Mouse (Mus musculus): ENCODE results near the gene Sfrp2. TPM values are rescaled to one million over a fixed set of nuclear protein-coding genes. Genes with fewer than 3 reads are reported as not detected.

The Sfrp2 gene
- polyA plus RNA-seq, 1 experiment = 0.67 TPM

DNA sequence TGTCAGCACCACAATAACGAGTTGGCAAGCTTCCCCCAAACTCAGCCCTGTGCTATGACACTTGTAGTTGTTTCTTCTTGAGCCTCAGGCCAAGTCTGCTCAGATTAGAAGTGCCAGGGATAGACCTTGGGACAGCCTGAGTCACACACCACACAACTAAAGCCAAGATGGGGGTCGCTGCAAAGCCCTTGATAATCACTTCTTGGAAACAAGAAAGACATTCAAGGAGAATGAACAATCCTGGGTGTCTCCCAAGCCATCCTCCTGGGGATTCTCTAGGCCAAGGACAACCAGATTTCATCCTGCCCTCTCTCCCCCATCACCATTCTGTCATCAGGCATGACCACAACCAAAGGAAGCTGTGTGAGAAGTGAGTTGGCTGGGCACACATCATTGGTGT is 25.9 kb upstream of the Sfrp2 start:
- no peaks in the 10 kb centered on the region for H3K36me3 ChIP-seq (ENCODE audit: control insufficient read depth, insufficient read depth, low read length)
- H3K27me3 ChIP-seq (ENCODE audit: control insufficient read depth, insufficient read depth, low read length) = no peaks in the 10 kb centered on the region
- no peak for TF ChIP-seq POLR2A (IDR thresholded peaks at IDR 0.05; ENCODE audit: control insufficient read depth, low read depth, low read length)
- TF ChIP-seq CTCF (IDR thresholded peaks at IDR 0.05; ENCODE audit: control insufficient read depth, insufficient read depth, insufficient replicate concordance, low read depth, low read length) = no peak

DNA sequence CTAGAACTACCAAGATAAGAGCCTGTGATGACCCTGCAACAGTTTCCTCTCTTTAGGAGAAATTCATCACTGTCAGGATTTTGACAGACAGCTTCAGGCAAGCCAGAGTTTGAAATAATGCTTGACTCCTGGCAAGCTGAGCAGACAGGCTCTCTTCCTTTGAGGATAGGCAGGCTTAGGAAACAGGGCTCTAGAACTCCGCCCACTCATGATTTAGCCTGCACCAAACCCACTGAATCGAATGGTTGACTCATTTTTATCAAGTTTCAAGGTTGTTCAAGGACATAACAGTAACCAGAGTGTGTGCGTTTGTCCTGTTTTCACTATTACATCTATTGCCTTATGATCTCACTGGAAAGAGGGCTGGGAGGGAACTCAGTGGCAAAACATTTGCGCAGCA is 18.8 kb upstream of the Sfrp2 start:
- no peak overlapping the region for H3K4me3 ChIP-seq (ENCODE audit: control insufficient read depth, low read depth, low read length)
- no peaks in the 10 kb centered on the region for H3K4me1 ChIP-seq (ENCODE audit: control insufficient read depth, insufficient read depth, low read length)
- H3K36me3 ChIP-seq (ENCODE audit: control insufficient read depth, insufficient read depth, low read length) = no peaks in the 10 kb centered on the region
- H3K27me3 ChIP-seq (ENCODE audit: control insufficient read depth, insufficient read depth, low read length) = no peaks in the 10 kb centered on the region
- no peak overlapping the region for H3K27ac ChIP-seq (ENCODE audit: control insufficient read depth, insufficient read depth, low read depth, low read length)
- TF ChIP-seq CTCF (IDR thresholded peaks at IDR 0.05; ENCODE audit: control insufficient read depth, insufficient read depth, insufficient replicate concordance, low read depth, low read length) = no peak
- TF ChIP-seq POLR2A (IDR thresholded peaks at IDR 0.05; ENCODE audit: control insufficient read depth, low read depth, low read length) = no peak

More for the DNA sequence above, 25.9 kb upstream of the Sfrp2 start:
- H3K27ac ChIP-seq (ENCODE audit: control insufficient read depth, insufficient read depth, low read depth, low read length) = no peak overlapping the region
- no peaks in the 10 kb centered on the region for H3K4me1 ChIP-seq (ENCODE audit: control insufficient read depth, insufficient read depth, low read length)
- H3K4me3 ChIP-seq (ENCODE audit: control insufficient read depth, low read depth, low read length) = no peak overlapping the region

DNA sequence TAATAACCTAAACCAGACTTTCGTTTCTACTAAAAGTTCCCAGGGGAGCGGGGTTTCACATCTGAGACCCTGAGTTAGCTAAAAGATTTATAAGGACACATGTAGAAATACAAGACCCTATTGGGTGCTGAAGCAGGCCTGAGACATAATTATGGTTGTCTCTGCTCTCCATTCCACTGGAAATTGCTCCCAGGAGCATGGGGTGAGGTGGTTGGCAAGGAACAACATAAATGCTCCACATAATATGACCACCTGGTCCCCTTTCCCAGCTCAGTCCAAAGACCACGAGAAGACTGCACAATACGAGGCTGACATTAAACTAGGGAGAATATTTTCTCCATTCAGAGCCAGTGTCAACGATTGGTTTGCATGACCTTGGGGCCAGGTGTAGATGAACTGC is 18.2 kb upstream of the Sfrp2 start:
- no peaks in the 10 kb centered on the region for H3K36me3 ChIP-seq (ENCODE audit: control insufficient read depth, insufficient read depth, low read length)
- H3K4me1 ChIP-seq (ENCODE audit: control insufficient read depth, insufficient read depth, low read length) = no peaks in the 10 kb centered on the region
- no peak for TF ChIP-seq POLR2A (IDR thresholded peaks at IDR 0.05; ENCODE audit: control insufficient read depth, low read depth, low read length)
- no peak for TF ChIP-seq CTCF (IDR thresholded peaks at IDR 0.05; ENCODE audit: control insufficient read depth, insufficient read depth, insufficient replicate concordance, low read depth, low read length)
- no peaks in the 10 kb centered on the region for H3K27me3 ChIP-seq (ENCODE audit: control insufficient read depth, insufficient read depth, low read length)
- no peak overlapping the region for H3K27ac ChIP-seq (ENCODE audit: control insufficient read depth, insufficient read depth, low read depth, low read length)
- no peak overlapping the region for H3K4me3 ChIP-seq (ENCODE audit: control insufficient read depth, low read depth, low read length)

DNA sequence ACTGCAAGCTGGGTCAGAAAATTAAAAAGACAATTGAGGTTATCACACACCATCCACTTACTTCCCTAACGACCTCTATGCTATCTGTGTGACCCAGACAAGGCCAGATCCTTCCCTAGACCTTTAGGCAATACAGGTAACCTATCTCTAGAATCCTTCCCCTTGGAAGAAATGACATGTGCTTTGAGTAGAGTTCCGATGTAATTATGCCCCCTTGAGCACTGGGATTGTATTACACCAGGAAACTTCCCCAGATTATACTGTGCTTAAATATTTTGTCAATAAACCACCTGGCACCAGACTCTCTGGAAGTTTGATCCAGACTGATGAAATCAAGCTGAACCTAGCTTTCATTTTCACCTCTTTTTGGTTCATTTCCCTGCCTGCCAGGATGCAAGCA is 14.5 kb upstream of the Sfrp2 start:
- Histone ChIP-seq H3K4me1 (ENCODE audit: control insufficient read depth, insufficient read depth, low read length) (no peaks in the 10 kb centered on the region), H3K4me3 (ENCODE audit: control insufficient read depth, low read depth, low read length) (no peak overlapping the region), H3K36me3 (ENCODE audit: control insufficient read depth, insufficient read depth, low read length) (no peaks in the 10 kb centered on the region), H3K27ac (ENCODE audit: control insufficient read depth, insufficient read depth, low read depth, low read length) (no peak overlapping the region), H3K27me3 (ENCODE audit: control insufficient read depth, insufficient read depth, low read length) (no peaks in the 10 kb centered on the region)
- TF ChIP-seq CTCF (IDR thresholded peaks at IDR 0.05; ENCODE audit: control insufficient read depth, insufficient read depth, insufficient replicate concordance, low read depth, low read length) (no peak), POLR2A (IDR thresholded peaks at IDR 0.05; ENCODE audit: control insufficient read depth, low read depth, low read length) (no peak)

DNA sequence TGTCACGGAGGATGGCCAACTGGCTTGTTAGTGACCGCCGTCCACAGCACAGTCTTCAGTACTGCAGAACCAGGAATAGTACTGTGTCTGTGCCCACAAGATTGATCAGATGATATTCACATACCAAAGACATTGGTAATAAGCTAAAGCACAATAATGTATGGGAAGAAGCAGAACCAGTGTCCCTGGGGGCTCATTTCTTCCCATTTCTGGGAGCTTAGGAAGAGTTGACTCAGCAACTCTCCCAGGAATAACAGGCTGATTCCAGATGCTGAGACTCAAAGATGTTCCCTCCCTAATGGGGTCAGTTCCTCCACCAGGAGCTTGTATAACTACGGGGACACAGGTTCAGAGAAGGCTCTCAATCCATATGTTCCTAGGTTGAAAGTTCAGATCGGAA is 13.9 kb upstream of the Sfrp2 start:
- Histone ChIP-seq H3K36me3 (ENCODE audit: control insufficient read depth, insufficient read depth, low read length) (no peaks in the 10 kb centered on the region), H3K27me3 (ENCODE audit: control insufficient read depth, insufficient read depth, low read length) (no peaks in the 10 kb centered on the region), H3K4me1 (ENCODE audit: control insufficient read depth, insufficient read depth, low read length) (no peaks in the 10 kb centered on the region), H3K4me3 (ENCODE audit: control insufficient read depth, low read depth, low read length) (no peak overlapping the region), H3K27ac (ENCODE audit: control insufficient read depth, insufficient read depth, low read depth, low read length) (no peak overlapping the region)
- TF ChIP-seq POLR2A (IDR thresholded peaks at IDR 0.05; ENCODE audit: control insufficient read depth, low read depth, low read length) (no peak), CTCF (IDR thresholded peaks at IDR 0.05; ENCODE audit: control insufficient read depth, insufficient read depth, insufficient replicate concordance, low read depth, low read length) (no peak)

DNA sequence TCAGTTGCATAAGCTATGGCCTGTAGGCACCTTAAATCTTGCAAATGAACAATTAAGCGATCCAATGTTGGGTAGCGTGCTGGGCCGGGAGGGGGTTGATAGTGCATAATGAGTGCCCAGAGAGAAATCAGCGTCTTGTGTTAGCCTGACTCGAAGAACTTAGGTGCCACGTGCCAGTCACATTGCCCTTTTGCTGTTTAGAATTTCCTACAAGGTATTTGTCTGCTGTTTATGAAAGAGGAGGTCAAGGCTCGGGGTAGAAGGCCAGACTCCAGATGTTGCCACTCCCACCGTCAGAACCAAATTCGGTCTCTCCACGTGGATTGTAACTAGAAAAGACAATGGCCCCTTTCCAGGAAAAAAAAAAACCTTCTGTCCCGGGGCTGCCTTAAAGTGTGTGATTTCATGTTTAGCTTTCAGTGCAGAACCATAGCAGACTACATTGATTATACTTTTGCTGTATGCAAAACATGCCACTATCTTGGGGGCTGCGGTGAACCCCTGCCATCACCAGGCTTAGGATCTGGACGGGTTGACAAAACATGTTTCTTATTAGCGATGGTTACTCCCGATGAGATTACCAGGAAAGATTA is 11.0 kb upstream of the Sfrp2 start:
- H3K36me3 ChIP-seq (ENCODE audit: control insufficient read depth, insufficient read depth, low read length) = no peaks in the 10 kb centered on the region
- H3K4me1 ChIP-seq (ENCODE audit: control insufficient read depth, insufficient read depth, low read length) = no peaks in the 10 kb centered on the region
- H3K27me3 ChIP-seq (ENCODE audit: control insufficient read depth, insufficient read depth, low read length) = no peaks in the 10 kb centered on the region
- no peak for TF ChIP-seq CTCF (IDR thresholded peaks at IDR 0.05; ENCODE audit: control insufficient read depth, insufficient read depth, insufficient replicate concordance, low read depth, low read length)
- no peak for TF ChIP-seq POLR2A (IDR thresholded peaks at IDR 0.05; ENCODE audit: control insufficient read depth, low read depth, low read length)
- H3K27ac ChIP-seq (ENCODE audit: control insufficient read depth, insufficient read depth, low read depth, low read length) = no peak overlapping the region
- no peak overlapping the region for H3K4me3 ChIP-seq (ENCODE audit: control insufficient read depth, low read depth, low read length)

DNA sequence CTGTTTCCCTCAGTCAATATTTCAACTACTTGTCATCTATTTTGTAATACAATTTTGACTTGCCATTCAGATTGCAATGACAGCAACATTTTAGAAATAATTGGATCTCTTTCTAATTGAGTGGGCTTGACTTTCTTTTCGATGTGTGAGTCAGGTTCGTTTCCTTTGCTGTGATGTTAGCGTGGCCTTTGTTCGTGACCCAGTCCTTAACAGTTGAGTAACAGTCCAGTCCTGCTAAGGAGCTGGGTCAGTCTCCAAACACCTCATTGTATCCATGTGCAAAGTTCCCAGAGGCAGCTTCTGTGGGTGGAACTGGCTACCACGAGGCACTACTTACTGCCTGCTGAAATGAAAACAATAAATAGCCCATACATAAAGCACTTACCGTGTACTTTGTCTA is 10.5 kb upstream of the Sfrp2 start:
- H3K4me1 ChIP-seq (ENCODE audit: control insufficient read depth, insufficient read depth, low read length) = no peaks in the 10 kb centered on the region
- no peak overlapping the region for H3K27ac ChIP-seq (ENCODE audit: control insufficient read depth, insufficient read depth, low read depth, low read length)
- no peaks in the 10 kb centered on the region for H3K27me3 ChIP-seq (ENCODE audit: control insufficient read depth, insufficient read depth, low read length)
- no peaks in the 10 kb centered on the region for H3K36me3 ChIP-seq (ENCODE audit: control insufficient read depth, insufficient read depth, low read length)
- no peak overlapping the region for H3K4me3 ChIP-seq (ENCODE audit: control insufficient read depth, low read depth, low read length)
- no peak for TF ChIP-seq CTCF (IDR thresholded peaks at IDR 0.05; ENCODE audit: control insufficient read depth, insufficient read depth, insufficient replicate concordance, low read depth, low read length)
- TF ChIP-seq POLR2A (IDR thresholded peaks at IDR 0.05; ENCODE audit: control insufficient read depth, low read depth, low read length) = no peak

DNA sequence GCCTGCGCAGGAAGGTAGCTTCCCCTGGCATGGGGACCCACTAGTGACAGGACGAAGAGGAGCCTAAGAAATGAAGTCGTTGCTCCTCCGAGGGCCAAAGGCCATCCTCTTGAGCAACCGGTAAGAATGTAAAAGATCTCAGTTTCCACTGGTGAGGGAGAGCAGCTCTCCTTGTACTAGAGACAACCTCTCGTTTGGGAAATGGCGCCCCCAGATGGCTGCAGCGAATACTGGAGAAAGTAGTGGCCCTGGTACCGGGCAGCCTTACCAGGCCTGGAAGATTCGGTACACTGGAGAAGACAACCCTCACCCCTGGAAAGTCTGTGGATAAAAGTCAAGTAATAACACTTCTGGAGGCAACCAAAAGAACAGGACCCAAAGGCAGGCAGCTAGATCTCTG is 3.8 kb upstream of the Sfrp2 start:
- Histone ChIP-seq H3K27me3 (ENCODE audit: control insufficient read depth, insufficient read depth, low read length) (no peaks in the 10 kb centered on the region; the same call in 1 of the 2 replicates), H3K4me1 (ENCODE audit: control insufficient read depth, insufficient read depth, low read length) (peaks cover 12% of the 10 kb centered on the region), H3K27ac (ENCODE audit: control insufficient read depth, insufficient read depth, low read depth, low read length) (no peak overlapping the region), H3K4me3 (ENCODE audit: control insufficient read depth, low read depth, low read length) (no peak overlapping the region), H3K36me3 (ENCODE audit: control insufficient read depth, insufficient read depth, low read length) (no peaks in the 10 kb centered on the region)
- TF ChIP-seq CTCF (IDR thresholded peaks at IDR 0.05; ENCODE audit: control insufficient read depth, insufficient read depth, insufficient replicate concordance, low read depth, low read length) = no peak
- TF ChIP-seq POLR2A (IDR thresholded peaks at IDR 0.05; ENCODE audit: control insufficient read depth, low read depth, low read length) = no peak

Data from testis, adult 2 months (tissue).